Comparison of ENCODE assay signal across 22 mouse cellular contexts in genomic region chr10:67134322-67134721, GRCm38 (mm10). TPM values are rescaled to one million over a fixed set of nuclear protein-coding genes. Genes with fewer than 3 reads are reported as not detected.
DNase-seq lines count a peak whose midpoint lies in the region; ATAC-seq and TF ChIP-seq lines count a peak whose summit lies in the region.
"Had no signal": no experiment of that assay in that cellular context is flagged by ENCODE, and none has a peak within 500 bp of the region (broad histone marks: within the 10 kb centered on the region; RNA-seq: fewer than 3 reads in every experiment).

No protein-coding gene starts in this region.

- no peak overlapping the region for H3K27ac ChIP-seq in kidney, adult 2 months (ENCODE audit: insufficient read depth, low read depth, low read length)
- no peak overlapping the region for H3K27ac ChIP-seq in lung, postnatal 0 days (ENCODE audit: low read length)
- no peak overlapping the region for H3K27ac ChIP-seq in ES-E14 (ENCODE audit: insufficient read depth, low read depth, low read length, poor library complexity, severe bottlenecking)
- no peak overlapping the region for H3K27ac ChIP-seq in stomach, postnatal 0 days (replicated peaks)
- H3K27ac ChIP-seq in cerebellum, adult 2 months (ENCODE audit: insufficient read depth, low read length) = no peak overlapping the region
- H3K27ac ChIP-seq: embryonic facial prominence, embryonic 15.5 days; heart, embryonic 13.5 days; limb, embryonic 12.5 days; liver, embryonic 15.5 days; macrophage; midbrain, embryonic 10.5 days had no signal

- TF ChIP-seq POLR2A in kidney, adult 2 months (IDR thresholded peaks at IDR 0.05; ENCODE audit: low read depth, low read length) = no peak
- no peak for TF ChIP-seq POLR2A in cerebellum, adult 2 months (IDR thresholded peaks at IDR 0.05; ENCODE audit: borderline replicate concordance, insufficient read depth, low read length)

- TF ChIP-seq EP300 in lung, postnatal 0 days (IDR thresholded peaks at IDR 0.05) = no peak
- TF ChIP-seq EP300 in stomach, postnatal 0 days (optimal IDR thresholded peaks at IDR 0.05) = no peak

- no peaks in the 10 kb centered on the region for H3K9me3 ChIP-seq in lung, postnatal 0 days (ENCODE audit: low read length)
- no peaks in the 10 kb centered on the region for H3K9me3 ChIP-seq in ES-E14 (ENCODE audit: control insufficient read depth, insufficient read depth, low read depth, low read length)
- no peaks in the 10 kb centered on the region for H3K9me3 ChIP-seq in stomach, postnatal 0 days (ENCODE audit: control insufficient read depth, low read length)
- H3K9me3 ChIP-seq: embryonic facial prominence, embryonic 15.5 days; heart, embryonic 13.5 days; liver, embryonic 15.5 days; midbrain, embryonic 10.5 days had no signal

- TF ChIP-seq CTCF in kidney, adult 2 months (conservative IDR thresholded peaks at IDR 0.05; ENCODE audit: insufficient read depth, insufficient read length, low read depth, low read length) = peak; percentile 18; the same call in 1 of the 2 replicates
- peak; percentile 33 for TF ChIP-seq CTCF in lung, postnatal 0 days (IDR thresholded peaks at IDR 0.05)
- peak; percentile 52 for TF ChIP-seq CTCF in stomach, postnatal 0 days (IDR thresholded peaks at IDR 0.05; ENCODE audit: low read depth)
- TF ChIP-seq CTCF in cerebellum, adult 2 months (IDR thresholded peaks at IDR 0.05; ENCODE audit: borderline replicate concordance, insufficient read depth, low read depth, low read length) = no peak

- in situ Hi-C loops in ES-E14 (cut with MboI; ENCODE audit: low sequenced_read_pairs in 2 of 2, unreplicated experiment in 2 of 2) = no loop called here

- ATAC-seq in lung, postnatal 0 days = no peak
- no peak for ATAC-seq in stomach, postnatal 0 days (ENCODE audit: low FRiP score, low TSS enrichment)
- ATAC-seq: CD4-positive, CD25-positive, alpha-beta regulatory T cell, adult 4 months; hindbrain, embryonic 16.5 days had no signal

- H3K4me3 ChIP-seq in kidney, adult 2 months (ENCODE audit: insufficient read depth, low read depth, low read length) = no peak overlapping the region
- H3K4me3 ChIP-seq in lung, postnatal 0 days (ENCODE audit: low read depth, low read length) = no peak overlapping the region
- H3K4me3 ChIP-seq in ES-E14 (ENCODE audit: insufficient read depth in 1 of 2, low read depth in 1 of 2, low read length in 2 of 2, poor library complexity in 1 of 2, severe bottlenecking in 1 of 2) = no peak overlapping the region
- H3K4me3 ChIP-seq in stomach, postnatal 0 days (ENCODE audit: low read depth, low read length) = no peak overlapping the region
- H3K4me3 ChIP-seq in cerebellum, adult 2 months (replicated peaks; ENCODE audit: insufficient read depth, low read depth, low read length) = no peak overlapping the region
- H3K4me3 ChIP-seq: embryonic facial prominence, embryonic 15.5 days; heart, embryonic 13.5 days; limb, embryonic 12.5 days; liver, embryonic 15.5 days; midbrain, embryonic 10.5 days had no signal

- 96% methylated on average over 2 of the region's 2 CpGs for WGBS in kidney, adult 2 months
- WGBS in lung, postnatal 0 days = 93% methylated on average over 2 of the region's 2 CpGs
- 94% methylated on average over 2 of the region's 2 CpGs for WGBS in stomach, postnatal 0 days
- 98% methylated on average over 2 of the region's 2 CpGs for WGBS in cerebellum, adult 2 months

- H3K36me3 ChIP-seq in kidney, adult 2 months (ENCODE audit: control insufficient read depth, insufficient read depth, low read length) = no peaks in the 10 kb centered on the region
- no peaks in the 10 kb centered on the region for H3K36me3 ChIP-seq in lung, postnatal 0 days (ENCODE audit: insufficient read depth, low read length)
- no peaks in the 10 kb centered on the region for H3K36me3 ChIP-seq in ES-E14 (ENCODE audit: control insufficient read depth, insufficient read depth, low read length, poor library complexity, severe bottlenecking)
- H3K36me3 ChIP-seq in stomach, postnatal 0 days (ENCODE audit: control insufficient read depth, insufficient read depth, low read length) = no peaks in the 10 kb centered on the region
- H3K36me3 ChIP-seq: embryonic facial prominence, embryonic 15.5 days; limb, embryonic 12.5 days; liver, embryonic 15.5 days; midbrain, embryonic 10.5 days had no signal

- no peak for DNase-seq in kidney, adult 2 months
- no peak for DNase-seq in kidney, postnatal 36 days
- DNase-seq in lung, postnatal 0 days (ENCODE audit: low spot score) = no peak
- DNase-seq in lung, postnatal 14 days = no peak
- no peak for DNase-seq in ES-E14 (ENCODE audit: low read depth, low spot score)
- no peak for DNase-seq in stomach, postnatal 0 days (ENCODE audit: low spot score)
- DNase-seq in cerebellum, adult 2 months = no peak
- DNase-seq: adrenal gland, adult 8-10 months; cerebellum, postnatal 10 days; heart, postnatal 4 days; kidney, adult 8-10 months; kidney, postnatal 25 days; retina, postnatal 1 day; thymus, postnatal 14 days had no signal

- no peak overlapping the region for H3K9ac ChIP-seq in lung, postnatal 0 days (replicated peaks; ENCODE audit: low read depth)
- H3K9ac ChIP-seq in ES-E14 (ENCODE audit: insufficient read depth, low read depth, low read length, poor library complexity, severe bottlenecking) = no peak overlapping the region
- H3K9ac ChIP-seq in stomach, postnatal 0 days (ENCODE audit: low read length) = no peak overlapping the region
- H3K9ac ChIP-seq: embryonic facial prominence, embryonic 15.5 days; heart, embryonic 13.5 days; limb, embryonic 12.5 days; liver, embryonic 15.5 days had no signal

- H3K4me2 ChIP-seq in lung, postnatal 0 days (replicated peaks; ENCODE audit: low read depth, low read length) = no peak overlapping the region
- no peak overlapping the region for H3K4me2 ChIP-seq in stomach, postnatal 0 days (replicated peaks; ENCODE audit: low read depth)
- H3K4me2 ChIP-seq: embryonic facial prominence, embryonic 15.5 days; heart, embryonic 13.5 days; limb, embryonic 12.5 days; liver, embryonic 15.5 days had no signal

- H3K4me1 ChIP-seq in kidney, adult 2 months (ENCODE audit: control insufficient read depth, insufficient read depth, low read length) = no peaks in the 10 kb centered on the region
- peaks cover 3% of the 10 kb centered on the region; the same call in 1 of the 2 replicates for H3K4me1 ChIP-seq in lung, postnatal 0 days (ENCODE audit: insufficient read depth, low read depth, low read length)
- peaks cover 0 to 2% of the 10 kb centered on the region in 2 experiments; a peak in 2 of 4 replicates for H3K4me1 ChIP-seq in ES-E14 (ENCODE audit: control insufficient read depth in 2 of 2, insufficient read depth in 2 of 2, low read length in 2 of 2, poor library complexity in 1 of 2)
- no peaks in the 10 kb centered on the region for H3K4me1 ChIP-seq in stomach, postnatal 0 days (replicated peaks; ENCODE audit: control insufficient read depth, insufficient read depth)
- H3K4me1 ChIP-seq in cerebellum, adult 2 months (ENCODE audit: control insufficient read depth, insufficient read depth, low read length) = peaks cover 5% of the 10 kb centered on the region
- H3K4me1 ChIP-seq: limb, embryonic 12.5 days had no signal

- no peaks in the 10 kb centered on the region for H3K27me3 ChIP-seq in kidney, adult 2 months (replicated peaks; ENCODE audit: control insufficient read depth, insufficient read depth, low read length)
- no peaks in the 10 kb centered on the region for H3K27me3 ChIP-seq in lung, postnatal 0 days (replicated peaks; ENCODE audit: insufficient read depth, low read length)
- no peaks in the 10 kb centered on the region for H3K27me3 ChIP-seq in stomach, postnatal 0 days (ENCODE audit: control insufficient read depth, insufficient read depth, low read length)
- no peaks in the 10 kb centered on the region for H3K27me3 ChIP-seq in cerebellum, adult 2 months (ENCODE audit: control insufficient read depth, insufficient read depth, low read length)
- H3K27me3 ChIP-seq: embryonic facial prominence, embryonic 15.5 days; heart, embryonic 13.5 days; limb, embryonic 12.5 days; liver, embryonic 15.5 days had no signal

TF ChIP-seq in ES-E14, 5 proteins besides CTCF, POLR2A, EP300 and RAD21:
- peak; percentile 40; the same call in 1 of the 2 replicates for TF ChIP-seq ZC3H11A (IDR thresholded peaks at IDR 0.05; ENCODE audit: borderline replicate concordance, low read depth, low read length)
- TF ChIP-seq CHD2 (IDR thresholded peaks at IDR 0.05; ENCODE audit: low read depth, low read length) = no peak
- 0 out of 2 replicates have a peak, but pooled peaks have one; percentile 46 for TF ChIP-seq ZNF384 (IDR thresholded peaks at IDR 0.05; ENCODE audit: low read depth, low read length)

RNA-seq across cellular contexts. Expression of gene Reep3, which starts 37.6 kb away (rescaled TPM):
- 22.2 and 26.0 TPM in 2 replicates for polyA plus RNA-seq in kidney, adult 2 months (2012; rRNA removed)
- polyA plus RNA-seq in lung, postnatal 0 days (2015; fragmentation: Nextera tagmentation; extraction: Ambion mirVana) = 38.4 and 43.8 TPM in 2 replicates
- total RNA-seq in ES-E14 (2012; rRNA removed) = 18.1 and 18.2 TPM in 2 replicates
- polyA plus RNA-seq in stomach, postnatal 0 days (2015; fragmentation: Nextera tagmentation; extraction: Ambion mirVana) = 38.2 and 38.6 TPM in 2 replicates
- polyA plus RNA-seq in cerebellum, adult 2 months (2012; rRNA removed) = 44.0 and 45.2 TPM in 2 replicates

RNA-seq across cellular contexts. Expression of gene Jmjd1c, which starts 38.4 kb away (rescaled TPM):
- 9.4 and 10.0 TPM in 2 replicates for polyA plus RNA-seq in kidney, adult 2 months (2012; rRNA removed)
- 43.8 and 44.6 TPM in 2 replicates for polyA plus RNA-seq in lung, postnatal 0 days (2015; fragmentation: Nextera tagmentation; extraction: Ambion mirVana)
- total RNA-seq in ES-E14 (2012; rRNA removed) = 93.0 and 124 TPM in 2 replicates
- 28.8 and 30.7 TPM in 2 replicates for polyA plus RNA-seq in stomach, postnatal 0 days (2015; fragmentation: Nextera tagmentation; extraction: Ambion mirVana)
- polyA plus RNA-seq in cerebellum, adult 2 months (2012; rRNA removed) = 56.3 and 63.8 TPM in 2 replicates
